Mouse (Mus musculus): ENCODE measurements around the gene Gna15.

Gna15 gene

DNA sequence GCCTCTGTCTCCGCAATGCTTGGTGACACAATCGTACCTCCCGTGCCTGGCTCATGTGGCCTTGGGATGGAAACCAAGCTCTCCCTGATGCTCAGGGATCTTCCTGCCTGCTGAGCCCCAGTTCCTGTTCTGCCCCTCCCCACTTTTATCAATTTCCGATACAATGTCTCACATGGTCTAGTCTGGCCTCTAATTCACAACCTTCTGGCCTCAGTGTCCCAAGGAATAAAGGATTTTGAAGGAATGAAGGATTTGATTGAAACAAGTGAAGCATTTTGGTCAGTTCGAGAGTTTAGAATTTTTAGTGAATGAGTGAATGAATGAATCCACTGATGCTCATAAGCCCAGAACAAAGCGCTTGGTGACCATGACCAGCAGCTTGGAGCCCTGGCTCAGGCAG, 883 bp downstream of the Gna15 start:
- no peak for DNase-seq (ENCODE audit: low read depth)

DNA sequence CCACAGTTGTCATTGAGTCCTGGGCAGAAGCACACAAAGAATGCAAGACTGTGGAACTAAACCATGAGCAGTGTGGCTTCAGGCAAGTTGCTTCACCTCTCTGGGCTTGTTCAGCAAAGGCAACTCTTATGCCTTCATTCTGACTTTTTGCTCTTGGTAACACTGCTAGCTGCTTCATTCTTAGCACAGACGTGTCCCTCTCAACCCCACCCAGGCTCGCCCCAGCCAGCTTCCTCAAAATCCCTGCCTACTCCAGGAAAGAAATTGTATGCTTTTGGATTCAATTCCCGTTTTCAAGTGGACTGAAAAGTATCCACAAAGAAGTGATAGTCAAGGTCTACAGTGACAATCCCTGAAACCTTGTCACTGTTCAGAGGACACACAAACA, 4.1 kb downstream of the Gna15 start:
- no peak for DNase-seq (ENCODE audit: low read depth)

DNA sequence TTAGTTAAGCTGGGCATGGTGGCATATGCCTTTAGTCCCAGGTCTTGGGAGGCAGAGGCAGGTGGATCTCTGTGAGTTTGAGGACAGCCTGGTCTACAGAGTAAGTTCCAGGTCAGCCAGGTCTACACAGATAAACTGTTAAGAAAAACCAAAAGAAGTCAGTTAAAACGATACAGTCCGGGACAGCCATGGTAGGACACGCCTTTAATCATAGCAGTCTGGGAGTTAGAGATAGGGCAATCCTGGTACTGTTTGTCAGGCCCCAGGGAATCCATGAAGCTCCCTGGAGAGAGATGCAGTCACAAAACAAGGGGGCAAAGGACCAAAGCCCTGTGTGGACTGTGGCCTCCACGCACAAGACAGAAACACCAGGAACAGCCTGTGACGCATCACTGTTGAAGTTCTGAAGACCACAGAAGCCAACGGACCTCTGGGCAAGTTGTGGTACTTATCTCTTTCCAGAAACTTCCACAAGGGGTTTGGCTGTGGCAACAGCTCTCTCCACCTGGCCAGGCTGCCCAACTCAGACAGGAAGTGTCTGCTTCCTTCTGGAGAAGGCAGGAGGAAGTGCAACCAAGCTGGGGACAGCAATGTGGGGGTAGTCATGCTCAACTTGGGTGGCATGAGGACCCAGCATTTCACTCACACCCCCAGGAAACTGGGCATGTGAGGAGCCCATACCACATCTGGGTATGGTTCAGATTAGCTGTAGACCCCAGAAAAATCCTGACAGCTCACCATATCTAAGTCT, 4.6 kb downstream of the Gna15 start:
- DNase-seq (ENCODE audit: low read depth) = no peak

GRCm38 (mm10) chr10:81518546-81518945, 5.5 kb downstream of the Gna15 start:
- no peak for DNase-seq (ENCODE audit: low read depth)

- no peak for DNase-seq (ENCODE audit: low read depth)
Measured at GRCm38 (mm10) chr10:81517227-81517626, 6.8 kb downstream of the Gna15 start.

DNA sequence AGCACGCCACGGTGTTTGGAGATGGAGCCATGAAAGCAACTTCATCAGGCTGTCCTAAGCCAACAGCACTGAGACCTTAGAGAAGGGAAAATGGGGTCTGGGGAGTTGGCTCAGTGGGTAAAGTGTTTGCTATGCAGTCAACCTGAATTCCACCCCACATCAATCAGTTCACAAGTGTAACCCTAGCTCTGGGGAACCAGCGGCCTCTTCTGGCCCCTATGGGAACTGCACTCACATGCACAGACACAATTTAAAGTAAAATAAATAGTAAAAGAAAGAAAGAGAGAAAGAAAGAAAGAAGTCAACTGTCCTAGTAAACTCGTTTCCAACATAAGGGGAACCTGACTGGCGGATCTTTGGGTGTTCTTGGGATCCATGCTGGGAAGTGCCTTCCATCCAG, 10.2 kb downstream of the Gna15 start:
- no peak for DNase-seq (ENCODE audit: low read depth)

GRCm38 (mm10) chr10:81510246-81510810, 13.7 kb downstream of the Gna15 start:
- no peak for DNase-seq (ENCODE audit: low read depth)

GRCm38 (mm10) chr10:81507691-81508489, 16.1 kb downstream of the Gna15 start:
- no peak for DNase-seq (ENCODE audit: low read depth)

DNA sequence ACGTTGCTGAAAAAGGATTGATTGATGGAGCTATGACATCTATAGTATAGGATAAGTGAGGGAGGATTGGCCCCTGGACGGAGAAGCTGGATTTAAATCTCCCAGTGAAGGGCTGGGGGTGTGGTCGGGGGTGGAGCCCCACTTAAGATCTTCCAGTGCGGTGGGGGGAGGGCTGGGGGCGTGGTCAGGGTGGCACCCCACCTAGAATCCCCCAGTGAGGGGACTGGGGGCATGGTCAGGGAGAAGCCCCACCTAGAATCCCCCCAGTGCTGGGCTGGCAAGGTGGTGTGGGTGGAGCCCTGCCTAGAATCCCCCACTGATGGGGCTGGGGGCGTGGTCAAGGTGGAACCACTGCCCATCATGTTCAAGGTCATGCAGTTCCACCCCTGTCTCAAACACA, 16.9 kb downstream of the Gna15 start:
- no peak for DNase-seq (ENCODE audit: low read depth)

DNA sequence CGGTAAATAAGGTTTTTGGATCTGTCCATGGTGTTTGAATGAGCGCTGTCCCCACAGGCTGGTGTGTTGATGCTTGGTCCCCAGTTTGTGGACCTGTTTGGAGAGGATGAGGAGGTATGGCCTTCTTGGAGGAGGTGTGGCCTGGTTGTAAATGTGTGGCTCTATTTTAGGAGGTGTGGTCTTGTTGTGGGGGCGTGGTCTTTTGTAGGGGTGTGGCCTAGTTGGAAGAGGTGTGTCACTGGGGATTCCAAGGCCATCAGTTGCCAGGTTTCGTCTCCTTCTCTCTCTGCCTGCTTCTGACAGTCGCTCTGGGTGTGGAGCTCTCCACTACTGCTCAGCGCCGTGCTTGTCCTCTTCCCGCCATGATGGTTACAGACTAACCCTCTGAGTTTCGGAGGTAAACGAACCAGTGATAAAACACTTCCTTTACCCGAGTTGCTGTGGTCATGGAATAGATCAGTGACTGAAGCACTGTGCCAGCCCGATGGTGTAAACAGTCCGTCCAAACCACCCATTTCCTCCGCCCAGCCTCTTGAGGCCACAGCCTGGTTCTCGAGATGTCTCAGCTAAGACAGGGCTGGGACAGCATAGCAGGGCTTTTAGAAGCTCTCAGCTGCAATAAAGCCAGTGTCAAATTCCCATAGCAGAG, 18.9 kb downstream of the Gna15 start:
- no peak for DNase-seq (ENCODE audit: low read depth)

DNA sequence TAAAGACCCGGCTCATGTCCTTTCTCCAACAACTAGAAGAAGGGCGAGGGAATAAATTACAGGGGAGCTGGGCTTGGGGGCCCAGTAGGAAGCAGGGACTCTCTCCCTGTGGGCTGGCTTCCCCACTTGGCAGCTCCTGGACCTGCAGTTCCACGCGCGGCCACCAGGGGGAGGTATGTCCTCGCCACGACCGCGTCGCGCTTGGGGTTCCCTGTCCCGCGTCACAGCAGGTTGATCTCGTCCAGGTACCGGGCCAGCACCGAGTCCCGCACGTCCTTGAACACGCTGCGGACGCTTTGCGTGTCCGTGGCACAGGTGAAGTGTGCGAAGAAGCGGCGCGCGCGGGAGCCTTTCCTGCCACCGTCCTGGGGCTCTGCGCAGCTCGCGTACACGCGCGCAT, 21.4 kb downstream of the Gna15 start:
- DNase-seq (ENCODE audit: low read depth) = peak; percentile 62

DNA sequence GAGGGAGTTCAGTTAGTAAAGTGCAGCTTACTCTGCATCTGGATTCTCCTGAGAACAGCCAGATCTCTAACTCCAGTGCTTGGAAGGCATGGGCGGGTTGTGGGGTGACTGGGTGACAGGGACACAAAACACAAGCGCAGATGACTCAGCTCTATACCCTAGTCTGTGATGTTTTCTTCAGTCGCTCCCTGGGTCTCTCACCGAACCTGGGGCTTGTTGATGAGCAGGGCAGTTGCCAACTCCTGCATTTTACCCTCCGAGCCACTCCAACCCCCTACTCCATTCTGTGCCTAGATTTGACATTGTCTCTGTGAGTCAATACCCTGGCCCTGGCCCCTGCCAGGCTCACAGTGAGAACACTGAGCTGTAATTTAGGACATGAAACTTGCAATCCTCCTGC, 22.2 kb downstream of the Gna15 start:
- DNase-seq (ENCODE audit: low read depth) = no peak

GRCm38 (mm10) chr10:81500032-81500431, 24.0 kb downstream of the Gna15 start, which contains the start of gene S1pr4:
TSS of gene S1pr4 (minus strand) at chr10:81500132.
- DNase-seq (ENCODE audit: low read depth) = no peak

- DNase-seq (ENCODE audit: low read depth) = no peak
Measured at GRCm38 (mm10) chr10:81499250-81499901, 24.6 kb downstream of the Gna15 start.

- no peak for DNase-seq (ENCODE audit: low read depth)
Measured at GRCm38 (mm10) chr10:81498316-81499249, 25.4 kb downstream of the Gna15 start.

- DNase-seq (ENCODE audit: low read depth) = no peak
Measured at GRCm38 (mm10) chr10:81497401-81498270, 26.4 kb downstream of the Gna15 start.

DNA sequence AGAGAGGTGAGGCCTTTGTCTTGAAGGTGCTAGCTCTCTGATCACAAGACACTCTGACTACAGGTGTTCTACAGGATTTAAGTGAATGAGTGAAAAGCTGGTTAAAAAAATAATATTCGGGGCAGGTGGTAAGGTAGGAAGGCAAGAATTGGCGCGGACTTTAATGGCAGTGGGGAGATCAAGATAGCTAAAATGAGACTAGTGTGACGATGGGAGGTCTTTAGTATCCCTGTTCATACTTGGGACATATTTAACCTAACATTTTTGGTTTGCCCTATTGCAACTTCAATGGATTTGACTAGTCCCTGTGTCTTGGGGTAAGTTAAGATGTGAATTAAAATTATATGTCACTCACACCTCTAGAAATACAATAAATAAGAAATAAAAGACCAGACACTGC, 27.1 kb downstream of the Gna15 start:
- no peak for DNase-seq (ENCODE audit: low read depth)

DNA sequence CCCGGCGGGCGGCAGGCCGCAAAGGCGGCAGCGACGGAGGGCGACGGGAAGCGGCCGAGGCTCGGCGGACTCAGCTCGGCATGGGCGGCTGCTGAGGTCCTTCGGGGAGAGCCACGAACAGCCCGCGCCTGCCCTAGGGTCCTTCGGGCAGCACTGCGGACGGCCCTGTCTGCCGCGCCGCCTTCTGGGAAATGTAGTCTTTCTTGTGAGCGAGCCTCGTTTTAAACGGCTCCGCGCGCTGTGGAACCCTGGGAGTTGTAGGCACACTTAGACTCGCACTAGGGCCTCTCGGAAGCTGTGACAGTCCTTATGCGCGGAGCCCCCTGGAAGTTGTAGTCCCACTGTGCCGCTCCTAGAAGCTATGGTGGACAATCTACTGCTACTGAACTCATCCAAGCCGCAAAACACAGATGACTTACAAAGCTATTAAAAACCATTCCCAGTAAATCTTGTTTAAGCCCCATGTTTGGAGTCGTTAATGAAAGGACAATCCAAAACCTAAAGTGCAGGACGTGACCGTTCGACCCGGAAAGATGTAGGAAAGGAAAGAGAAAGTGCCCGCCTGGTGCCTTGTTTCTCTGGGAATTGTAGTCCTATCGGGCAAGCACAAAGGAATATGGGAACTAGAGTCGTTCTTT, 27.6 kb downstream of the Gna15 start, which contains the start of gene Ncln:
TSS of gene Ncln (minus strand) at position 129 of the 638 bp plus-strand sequence.
- peak; percentile 95 for DNase-seq (ENCODE audit: low read depth)

GRCm38 (mm10) chr10:81495616-81496263, 28.3 kb downstream of the Gna15 start:
- no peak for DNase-seq (ENCODE audit: low read depth)

Measured in c-Kit-positive CD71-negative TER-119-negative erythroid progenitor cells, embryonic 14.5 days (primary cell).